Mouse (Mus musculus): ENCODE results near the gene Bnipl. TPM values are rescaled to one million over a fixed set of nuclear protein-coding genes. Genes with fewer than 3 reads are reported as not detected.

Gene Bnipl
- total RNA-seq, 2 experiments from 2014 or later, result 0.32 TPM; not detected in 1

DNA sequence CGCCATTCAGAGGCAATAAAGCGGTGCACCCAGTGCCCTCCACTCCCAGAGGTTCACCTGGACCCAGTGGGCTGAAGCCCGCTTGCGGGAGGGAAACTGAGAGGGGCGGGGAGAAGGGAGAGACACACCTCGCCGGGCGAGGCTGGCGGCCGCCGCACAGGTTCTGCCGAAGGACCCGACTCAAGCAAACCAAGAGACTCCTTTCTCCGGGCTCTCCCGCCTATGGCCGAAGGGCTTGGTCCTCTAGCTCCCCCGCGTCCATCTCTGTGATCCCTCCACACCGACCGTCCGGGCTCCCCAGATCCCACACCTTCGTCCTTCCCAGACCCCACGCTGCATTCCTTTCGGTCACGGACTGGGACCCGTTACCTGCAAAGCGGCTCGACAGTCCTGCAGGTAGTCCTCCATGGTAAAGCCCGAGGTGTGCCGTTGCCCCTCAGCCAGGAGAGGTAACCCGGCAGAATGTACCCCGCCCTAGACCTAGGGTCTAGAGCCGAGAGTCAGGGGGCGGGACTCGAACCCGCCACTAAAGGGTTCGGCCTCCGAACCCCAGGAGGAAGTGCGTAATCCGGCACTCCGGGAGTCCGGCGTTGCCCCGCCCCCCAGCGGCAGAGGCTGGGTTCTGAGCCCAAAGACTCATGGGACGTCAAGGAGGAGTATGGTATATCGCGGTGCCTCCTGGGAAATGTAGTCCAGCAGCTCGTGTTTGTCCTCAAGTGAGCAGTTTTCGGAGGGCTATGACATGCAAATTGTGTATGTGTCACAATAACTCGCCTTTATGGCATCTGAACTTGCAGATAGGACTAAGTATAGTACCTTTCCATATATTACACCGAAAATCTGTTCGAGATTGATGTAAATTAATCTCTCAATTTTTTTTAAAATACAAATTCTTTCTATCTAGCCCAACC is 30.5 kb upstream of the Bnipl start, which contains the start of the genes Mindy1 and Prune1:
Gene Mindy1, plus strand, starts transcription at position 130 of the 911 bp plus-strand sequence.
Gene Prune1, minus strand, starts transcription at position 861 of the 911 bp plus-strand sequence.
- intact Hi-C loops (cut with DNase I), result loop anchor here (2.0 kb wide), 1 partner anchor 33 kb away; the partner anchor contains the start of gene Cers2
- DNase-seq, result peak; percentile 98 to 99

DNA sequence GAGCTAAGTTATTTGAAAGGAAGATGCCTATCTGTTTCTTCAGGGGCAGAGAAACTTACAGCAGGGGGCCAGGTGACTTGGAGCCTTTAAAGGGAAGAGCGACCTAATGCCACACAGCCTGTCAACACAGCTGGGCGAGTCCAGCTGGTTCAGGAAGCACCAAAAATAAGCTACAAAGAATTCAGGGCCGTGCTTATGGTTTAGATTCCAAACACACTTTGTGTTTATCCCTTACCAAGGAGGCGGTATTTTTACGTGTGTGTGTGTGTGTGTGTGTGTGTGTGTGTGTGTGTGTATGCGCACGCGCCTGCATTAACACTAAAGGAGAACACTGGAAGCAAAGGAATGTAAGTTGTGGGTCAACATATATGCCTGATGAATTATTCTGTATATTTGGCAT is 29.8 kb upstream of the Bnipl start:
- DNase-seq, result peak; percentile 13 to 16
- intact Hi-C loops (cut with DNase I), result no loop called here

DNA sequence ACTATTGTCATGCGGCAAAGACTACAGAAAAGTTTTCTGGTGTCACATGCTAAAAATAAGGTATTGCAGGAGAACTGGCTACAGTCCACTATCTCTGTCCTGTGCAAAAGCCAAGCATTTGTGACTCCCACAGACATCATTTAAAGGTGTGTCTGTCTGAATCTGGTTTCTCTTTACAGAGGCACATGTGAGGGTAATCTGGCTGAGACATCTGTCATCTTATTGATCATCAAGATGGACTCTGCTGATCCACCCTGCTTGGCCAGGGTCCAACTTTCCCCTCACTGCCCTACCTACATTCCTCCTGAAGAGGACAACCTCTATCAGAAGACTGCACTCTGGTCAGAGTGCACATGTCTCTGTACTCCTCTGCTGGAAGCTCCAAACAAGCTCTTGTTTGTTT is 26.2 kb upstream of the Bnipl start:
- peak in 1 of 2 experiments; percentile 26 for DNase-seq
- intact Hi-C loops (cut with DNase I), result no loop called here

DNA sequence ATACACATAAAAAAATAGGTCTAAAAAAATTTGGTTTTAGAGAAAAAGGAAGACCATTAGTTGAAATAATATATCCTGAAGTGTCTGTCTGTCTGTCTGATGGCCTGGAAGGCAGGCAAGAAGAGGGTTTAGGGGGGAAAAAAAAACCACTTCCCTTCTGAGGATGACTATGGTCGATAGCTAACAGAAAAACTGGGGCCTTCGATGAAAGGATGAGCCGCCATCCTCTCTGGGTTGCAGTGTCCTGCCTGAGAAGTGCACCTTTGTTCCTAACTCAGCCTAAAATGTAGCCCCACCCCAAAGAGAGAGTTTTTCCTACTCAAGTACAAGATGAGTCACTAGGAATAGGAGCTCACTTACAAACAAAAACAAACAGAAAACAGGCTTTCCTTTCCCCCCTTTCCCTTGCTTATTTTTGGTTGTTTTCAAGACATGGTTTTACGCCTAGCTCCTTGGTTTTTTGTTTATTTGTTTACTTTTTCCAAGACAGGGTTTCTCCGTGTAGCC is 25.5 kb upstream of the Bnipl start:
- DNase-seq, result no peak
- intact Hi-C loops (cut with DNase I), result no loop called here

DNA sequence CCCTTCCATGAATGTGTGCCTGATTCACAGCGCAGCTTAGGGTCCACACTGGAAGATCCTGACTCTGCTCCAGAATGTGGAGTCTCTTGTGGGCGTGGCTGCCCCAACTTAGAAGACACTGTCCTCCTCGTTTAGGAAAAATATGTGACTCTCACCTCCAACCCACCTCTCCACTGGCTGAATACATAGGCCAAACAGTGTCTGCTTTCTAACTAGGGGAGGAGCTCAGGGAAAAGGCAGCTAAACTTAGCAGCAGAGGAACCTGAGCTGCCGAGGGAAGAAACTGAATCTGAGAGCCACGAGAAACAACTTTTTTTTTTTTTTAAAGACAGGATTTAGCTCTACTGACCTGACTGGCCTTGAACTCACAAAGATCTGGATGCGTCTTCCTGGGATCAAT is 24.2 kb upstream of the Bnipl start:
- intact Hi-C loops (cut with DNase I), result no loop called here

DNA sequence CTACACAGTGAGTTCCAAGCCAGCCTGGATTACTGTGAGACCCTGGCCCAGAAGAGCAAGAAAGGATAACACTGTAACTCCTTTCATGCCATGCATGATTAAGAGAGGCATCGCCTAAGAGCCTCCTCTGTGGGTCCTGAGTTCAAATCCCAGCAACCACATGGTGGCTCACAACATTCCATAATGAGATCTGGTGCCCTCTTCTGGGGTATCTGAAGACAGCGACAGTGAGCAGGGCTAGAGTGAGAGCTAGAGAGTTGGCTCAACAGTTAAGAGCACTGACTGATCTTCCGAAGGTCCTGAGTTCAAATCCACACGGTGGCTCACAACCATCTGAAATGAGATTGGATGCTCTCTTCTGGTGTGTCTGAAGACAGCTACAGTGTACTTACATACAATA is 23.5 kb upstream of the Bnipl start:
- no peak for DNase-seq
- intact Hi-C loops (cut with DNase I), result no loop called here

More for the DNA sequence above, 24.2 kb upstream of the Bnipl start:
- DNase-seq, result no peak

DNA sequence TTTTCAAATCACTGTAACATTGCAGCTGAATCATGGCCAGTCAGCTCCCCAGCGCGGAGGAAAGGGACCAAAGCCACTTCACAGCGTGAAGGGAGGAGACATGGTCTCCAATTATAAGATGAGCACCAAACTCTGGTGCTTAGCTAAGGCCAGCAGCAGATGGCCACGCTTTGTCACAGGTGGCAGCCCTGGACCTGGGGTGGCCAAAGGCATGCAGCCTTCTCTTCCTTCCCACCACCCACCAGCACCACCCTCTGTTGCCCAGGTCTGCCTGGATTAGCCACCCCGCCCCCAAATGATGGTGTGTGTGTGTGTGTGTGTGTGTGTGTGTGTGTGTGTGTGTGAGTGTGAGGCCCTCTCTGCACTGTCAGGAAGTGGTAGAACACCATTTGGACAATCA is 22.5 kb upstream of the Bnipl start:
- intact Hi-C loops (cut with DNase I), result no loop called here
- no peak for DNase-seq

DNA sequence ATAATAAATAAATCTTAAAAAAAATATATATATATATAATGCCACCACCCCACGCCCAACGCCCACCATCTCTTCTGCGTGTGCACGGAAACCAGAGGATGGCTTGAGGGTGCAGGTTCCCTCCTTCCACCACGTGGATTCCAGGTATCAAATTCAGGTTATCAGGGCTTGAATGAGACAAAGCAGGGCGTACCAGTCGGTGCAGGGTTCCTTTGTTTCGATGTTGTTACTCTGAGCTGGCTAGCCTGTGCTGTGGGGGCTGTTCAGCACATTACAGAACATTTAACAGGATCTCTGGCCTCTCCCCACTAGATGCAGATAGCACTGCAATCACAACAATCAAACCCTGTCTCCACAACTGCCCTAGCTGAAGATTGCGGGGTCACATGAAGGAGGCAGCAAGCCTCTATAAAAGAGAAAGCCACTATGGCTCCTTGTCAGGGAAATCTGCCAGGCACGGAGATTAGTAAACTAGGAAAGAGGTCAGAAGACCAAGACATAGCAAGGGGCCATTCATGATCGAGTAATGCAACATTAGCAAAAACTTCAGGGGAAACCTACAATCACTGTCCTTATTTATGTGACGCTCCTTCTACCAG is 19.9 kb upstream of the Bnipl start:
- no peak for DNase-seq
- intact Hi-C loops (cut with DNase I), result no loop called here

DNA sequence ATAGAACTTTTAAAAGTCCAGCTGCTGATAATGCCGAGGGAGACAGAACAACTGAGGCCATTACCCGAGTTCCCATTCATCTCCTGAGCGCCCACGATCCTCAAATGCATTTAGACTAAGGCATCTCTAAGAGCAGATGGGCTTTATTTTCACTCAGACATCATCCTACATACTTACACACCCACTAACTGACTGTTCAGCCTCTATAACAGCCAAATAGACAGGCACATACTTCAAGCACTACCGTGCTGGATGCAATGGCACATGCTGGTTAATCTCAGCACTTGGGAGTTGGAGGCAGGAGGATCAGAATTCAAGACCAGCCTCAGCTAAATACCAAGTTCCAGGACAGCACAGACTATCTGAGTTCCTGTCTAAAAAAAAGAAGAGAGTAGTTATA is 18.8 kb upstream of the Bnipl start:
- DNase-seq, result no peak
- intact Hi-C loops (cut with DNase I), result no loop called here

DNA sequence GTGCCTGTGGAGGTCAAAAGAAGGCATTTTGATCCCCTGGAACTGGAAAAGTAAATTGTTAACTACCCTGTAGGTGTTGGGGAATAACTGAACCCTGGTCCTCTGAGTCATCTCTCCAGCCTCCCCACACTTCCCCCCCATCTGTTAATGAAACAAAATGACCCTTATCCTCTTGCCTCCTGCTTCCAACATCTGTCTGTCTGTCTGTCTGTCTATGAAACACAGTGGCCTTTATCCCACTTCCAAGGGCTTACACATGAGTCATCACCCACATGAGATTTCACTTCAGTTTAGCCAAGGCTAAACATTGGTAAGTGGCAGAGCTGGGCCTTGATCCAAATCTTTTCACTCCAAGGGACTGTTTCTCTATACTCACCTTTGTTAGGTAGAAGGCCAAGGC is 16.9 kb upstream of the Bnipl start:
- intact Hi-C loops (cut with DNase I), result no loop called here
- no peak for DNase-seq

DNA sequence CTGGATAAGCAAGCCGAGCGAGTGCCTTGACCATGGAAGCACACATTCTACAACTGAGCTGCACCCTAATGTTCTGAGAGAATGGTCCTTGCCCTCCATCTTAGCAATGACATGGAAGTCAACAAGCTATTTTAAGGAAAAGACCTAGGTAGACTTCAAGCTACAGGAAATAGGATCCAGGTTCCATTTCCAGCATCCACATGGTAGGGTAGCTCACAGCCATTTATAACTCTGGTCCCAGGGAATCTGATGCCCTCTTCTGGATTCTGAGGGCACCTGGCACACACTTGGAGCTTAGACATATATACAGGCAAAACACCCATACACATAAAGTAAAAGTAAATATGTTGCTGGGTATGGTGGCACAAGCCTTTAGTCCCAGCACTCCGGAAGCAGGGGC is 15.1 kb upstream of the Bnipl start:
- DNase-seq, result no peak
- intact Hi-C loops (cut with DNase I), result no loop called here

DNA sequence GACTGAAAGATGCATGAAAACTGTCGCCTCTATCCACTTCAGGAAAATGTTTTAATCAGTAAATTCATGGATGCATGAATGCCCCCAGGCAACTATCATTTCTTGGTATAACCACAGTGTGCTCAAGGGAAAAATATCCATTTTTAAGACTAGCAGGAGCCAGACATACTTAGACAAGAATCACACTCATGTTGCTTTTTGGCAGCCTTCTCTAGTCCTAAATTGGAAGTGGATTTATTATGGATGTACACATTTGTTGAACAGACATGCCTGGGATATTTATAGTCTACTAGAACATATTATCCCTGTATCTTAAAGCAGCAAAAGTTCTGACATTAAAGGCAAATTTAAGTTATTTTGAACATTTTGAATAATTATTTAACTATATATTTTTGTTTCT is 13.7 kb upstream of the Bnipl start:
- intact Hi-C loops (cut with DNase I), result no loop called here
- DNase-seq, result no peak

DNA sequence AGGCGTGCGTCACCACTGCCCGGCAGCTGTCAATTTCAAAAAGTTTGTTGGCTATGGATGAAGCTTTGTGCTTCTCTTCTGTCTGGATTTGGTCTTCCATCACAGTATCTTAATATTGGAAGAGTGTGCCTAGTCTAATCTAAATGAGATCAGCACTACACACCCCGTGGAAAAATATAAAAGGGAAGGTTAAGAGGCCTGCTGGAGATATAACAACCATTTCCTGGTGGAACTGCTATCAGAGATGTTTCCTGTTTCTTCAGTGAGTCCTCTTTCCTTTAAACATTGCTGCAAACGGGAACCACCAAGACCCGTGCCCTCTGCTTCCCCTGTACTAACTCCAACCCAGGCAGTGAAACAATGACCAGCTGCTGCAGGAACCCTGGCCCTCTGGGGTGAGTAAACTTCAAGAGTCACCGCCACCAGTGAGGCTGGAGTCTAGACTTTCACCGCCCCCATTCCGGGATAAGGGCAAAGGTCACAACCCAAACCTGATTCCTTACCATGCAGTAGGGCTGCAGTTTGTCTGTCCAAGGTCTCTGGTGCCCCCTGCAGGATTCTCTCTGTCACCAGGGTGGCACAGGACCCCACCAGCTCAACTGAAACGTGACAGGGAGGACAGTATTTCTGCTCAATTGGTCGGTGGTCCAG is 12.2 kb upstream of the Bnipl start:
- DNase-seq, result peak; percentile 75 to 78

DNA sequence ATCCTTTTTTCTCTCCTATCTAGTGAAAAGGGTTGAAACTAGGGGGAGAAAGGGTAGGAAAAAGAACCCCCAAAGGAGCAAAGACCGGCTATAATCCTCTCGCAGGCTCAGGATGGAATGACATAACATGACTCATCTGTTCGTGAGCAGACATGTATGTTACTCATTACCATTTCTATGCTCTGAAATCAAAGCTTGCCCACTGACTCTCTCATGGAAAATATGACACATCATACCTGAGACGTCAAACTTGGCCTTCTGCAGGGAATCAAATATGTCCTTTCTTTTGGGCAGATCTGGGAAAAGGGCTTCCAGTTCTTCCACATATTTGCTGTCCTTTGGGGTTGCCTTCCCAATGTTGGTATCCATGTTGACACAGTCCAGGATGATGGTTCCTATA is 11.0 kb upstream of the Bnipl start:
- no peak for DNase-seq
- intact Hi-C loops (cut with DNase I), result loop anchor here (1.0 to 2.0 kb wide), 2 partner anchors 45 to 120 kb away; partner anchors contain the start of genes Gabpb2 and Tnfaip8l2

More for the DNA sequence above, 12.2 kb upstream of the Bnipl start:
- intact Hi-C loops (cut with DNase I), result loop anchor here (2.0 kb wide), 1 partner anchor 46 kb away; the partner anchor contains the start of gene Gabpb2

DNA sequence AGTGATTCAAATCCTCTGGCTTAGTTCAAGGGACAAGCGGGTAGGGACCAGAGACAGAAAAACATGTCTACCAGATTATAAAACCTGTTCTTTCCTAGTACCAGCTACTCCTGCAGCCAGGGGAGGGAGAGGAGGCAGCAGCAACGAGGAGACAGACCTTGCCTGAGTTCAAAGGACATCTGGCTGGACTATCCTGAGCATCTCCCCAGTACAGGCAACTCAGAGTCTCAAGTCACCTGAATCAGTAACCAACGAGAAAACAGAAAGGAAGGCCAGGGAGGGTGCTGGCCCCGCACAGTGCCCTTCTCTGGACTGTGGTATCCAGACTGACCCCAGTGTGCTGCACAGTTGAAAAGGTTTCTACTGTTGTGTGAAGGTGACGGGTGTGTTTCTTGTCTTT is 5.9 kb upstream of the Bnipl start:
- no peak for DNase-seq
- intact Hi-C loops (cut with DNase I), result no loop called here

DNA sequence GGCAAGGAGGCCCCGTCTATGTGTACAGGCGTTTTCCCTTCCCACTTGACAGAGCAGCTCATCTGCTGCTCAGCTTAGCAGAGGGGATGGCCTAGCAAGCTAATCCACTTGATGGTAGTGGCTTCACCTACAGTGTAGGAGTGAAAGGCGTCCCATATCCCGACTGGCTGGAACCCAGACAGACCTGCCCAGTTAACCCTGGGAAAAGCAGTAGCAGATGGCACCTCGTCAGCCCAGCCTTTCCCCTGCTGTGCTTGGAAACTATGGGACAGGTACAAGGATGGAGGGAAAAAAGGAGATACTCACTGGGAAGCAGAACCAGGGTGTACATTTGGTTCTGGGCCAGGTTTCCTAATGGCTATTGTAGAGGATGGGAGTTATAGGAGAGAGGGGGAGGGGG is 632 bp downstream of the Bnipl start:
- intact Hi-C loops (cut with DNase I), result no loop called here
- DNase-seq, result no peak

DNA sequence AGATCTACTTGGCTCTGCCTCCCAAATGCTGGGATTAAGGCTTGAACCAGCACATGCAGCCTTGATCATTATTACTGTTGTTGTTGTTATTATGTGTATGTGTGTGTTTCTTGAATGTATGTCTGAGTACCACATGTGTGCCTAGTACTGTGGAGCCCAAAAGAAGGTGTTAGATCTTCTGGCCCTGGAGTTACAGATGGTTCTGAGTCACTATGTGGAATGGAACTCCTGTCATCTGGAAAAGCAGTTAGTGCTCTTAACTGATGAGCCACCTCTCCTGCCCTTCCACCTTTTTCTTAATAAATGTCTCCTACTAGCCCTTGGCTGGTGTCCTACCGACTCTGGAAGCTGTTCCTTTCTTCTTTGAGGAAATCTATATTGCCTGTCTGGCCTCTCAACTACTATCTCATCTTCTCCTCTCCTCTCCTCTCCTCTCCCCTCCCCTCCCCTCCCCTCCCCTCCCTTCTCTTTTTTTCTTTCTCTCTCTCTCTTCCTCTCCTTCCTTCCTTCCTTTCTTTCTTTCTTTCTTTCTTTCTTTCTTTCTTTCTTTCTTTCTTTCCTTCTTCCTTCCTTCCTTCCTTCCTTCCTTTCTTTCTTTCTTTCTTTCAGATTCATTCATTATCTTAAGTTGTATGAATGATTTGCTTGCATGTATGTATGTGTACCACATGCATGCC is 3.2 kb downstream of the Bnipl start:
- intact Hi-C loops (cut with DNase I), result no loop called here
- no peak for DNase-seq

DNA sequence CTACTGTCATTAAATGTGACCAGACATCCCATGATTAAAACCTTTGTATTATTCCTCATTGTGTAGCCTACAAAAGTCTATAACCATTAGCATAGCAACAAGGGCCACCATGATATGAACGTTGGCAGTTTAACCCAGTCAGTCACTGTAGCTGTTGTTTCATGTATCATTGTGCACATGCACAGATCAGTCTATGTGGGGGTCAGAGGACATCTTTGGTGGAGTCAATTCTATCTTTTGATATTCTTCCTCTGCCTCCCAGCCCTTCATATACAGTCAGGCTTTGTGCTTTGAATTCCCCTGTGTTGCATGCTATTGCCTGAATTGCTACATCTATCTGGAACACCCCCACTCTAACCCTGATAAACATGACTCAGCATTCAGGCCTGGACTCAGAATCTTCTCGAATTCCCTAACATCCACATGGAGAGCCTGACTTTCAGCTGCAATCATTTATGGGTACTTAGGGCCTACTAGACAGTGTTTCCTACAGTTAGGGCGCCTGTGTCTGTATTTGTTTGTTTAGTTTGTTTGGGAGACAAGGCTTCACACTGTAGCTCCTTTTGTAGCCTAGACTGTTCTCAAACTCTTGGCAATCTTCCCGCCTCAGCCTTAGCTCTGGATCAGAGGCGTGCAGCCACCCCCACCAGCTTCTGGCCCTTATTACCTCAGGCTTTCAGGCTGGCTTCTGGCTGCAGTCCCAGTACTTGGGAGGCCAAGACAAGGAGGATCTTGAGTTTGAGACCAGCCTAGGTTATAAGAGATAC is 4.3 kb downstream of the Bnipl start:
- intact Hi-C loops (cut with DNase I), result no loop called here
- peak; percentile 12 to 42 for DNase-seq

DNA sequence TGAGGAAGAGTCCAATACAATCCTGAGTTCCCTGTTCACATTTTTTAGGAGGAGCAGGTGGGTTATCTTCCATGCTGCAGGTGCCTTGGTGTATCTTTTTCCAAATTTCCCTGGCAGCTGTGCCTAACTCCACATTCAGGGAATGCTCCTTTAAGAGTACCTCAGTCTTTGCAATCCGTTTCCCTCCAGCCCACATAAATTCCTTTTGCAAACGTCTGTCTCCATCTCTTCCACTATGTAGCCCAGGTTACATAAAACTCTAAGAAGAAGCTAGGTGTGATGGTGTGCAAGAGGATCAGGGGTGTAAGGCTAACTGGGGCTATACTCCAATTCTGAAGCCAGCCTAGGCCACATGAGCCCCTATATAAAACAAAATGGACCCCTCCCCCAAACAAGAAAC is 7.9 kb downstream of the Bnipl start:
- no peak for DNase-seq
- intact Hi-C loops (cut with DNase I), result no loop called here

DNA sequence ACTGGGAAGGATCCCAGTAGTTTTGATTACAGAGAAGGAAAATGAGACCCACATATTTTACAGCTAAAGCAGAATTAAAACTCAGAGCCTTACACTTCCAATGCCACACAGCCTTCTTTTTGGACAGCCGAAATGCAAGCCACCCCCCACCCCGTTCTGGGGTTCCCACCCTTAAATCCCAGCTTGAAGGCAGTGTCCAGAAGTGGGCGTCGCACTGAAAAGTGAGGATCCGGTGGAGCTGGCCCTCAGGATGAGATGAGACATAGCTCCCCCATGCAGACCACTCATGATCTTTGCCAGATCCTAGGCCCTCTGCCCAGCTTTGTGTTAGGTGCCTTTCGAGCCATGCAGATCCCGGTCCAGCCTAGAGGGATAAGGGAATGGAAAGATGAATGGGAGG is 9.5 kb downstream of the Bnipl start, which contains the start of gene Gm128:
Gene Gm128, minus strand, starts transcription at position 101 of the 400 bp plus-strand sequence.
- no peak for DNase-seq
- intact Hi-C loops (cut with DNase I), result no loop called here
